Mouse (Mus musculus) kidney, adult 2 months (tissue): ENCODE measurements around the gene Slc25a43.

Experiments
- CTCF ChIP-seq: fragments of 200-500 bp; conservative IDR thresholded peaks from 2 replicates; pipeline ENCODE4 v1.5.1; 2011; ENCODE audit warnings: low read depth, mild to moderate bottlenecking, control low read depth, low read length, moderate library complexity, mixed read lengths; ENCODE audit not compliant: insufficient read depth, insufficient read length
- POLR2A ChIP-seq: fragments of 200-500 bp; IDR thresholded peaks from one replicate; pipeline ENCODE4 v1.6.1; 2011; ENCODE audit warnings: low read depth, low read length, control low read depth

DNA sequence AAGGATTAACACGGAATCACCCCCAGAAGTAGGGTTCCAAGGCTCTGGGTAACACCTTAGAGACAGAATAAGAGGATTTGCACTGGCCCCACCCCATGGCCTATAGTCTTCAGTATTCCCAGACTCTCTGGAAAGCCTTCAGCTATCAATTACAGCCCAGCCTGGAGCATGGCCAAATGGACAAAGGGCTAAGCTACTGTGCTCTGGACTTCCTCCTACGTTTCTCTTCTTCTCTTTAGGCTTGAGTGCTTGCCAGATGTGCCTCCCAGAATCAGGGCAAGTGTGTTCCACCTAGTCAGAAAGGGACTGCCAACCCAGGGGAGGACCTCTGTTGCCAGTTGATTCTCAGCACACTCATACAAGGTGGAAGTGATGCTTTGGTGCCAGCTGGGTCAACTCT, 81.6 kb downstream of the Slc25a43 start:
- no peak for TF ChIP-seq CTCF
- no peak for TF ChIP-seq POLR2A
